Mouse (Mus musculus) inflammation-experienced regulatory T-cells (primary cell): Measurements from ENCODE around the gene Arhgap10. TPM values are rescaled to one million over a fixed set of nuclear protein-coding genes. Genes with fewer than 3 reads are reported as not detected.

ENCODE experiments used
- polyA plus RNA-seq, 2 experiments: library from polyadenylated mRNA; unstranded; fragments of 100-300 nt; shearing (Covaris generic); gene quantifications; one replicate each; pipeline ENCODE4 v1.2.1; 2017

Gene Arhgap10
- polyA plus RNA-seq, result 10 to 100 TPM; 12.8 to 15.1 TPM

GRCm38 (mm10) chr8:77517301-77518200 is at the start of gene Arhgap10:
Gene Arhgap10 (minus strand): TSS chr8:77517953.

GRCm38 (mm10) chr8:77549121-77549706 is 31.5 kb upstream of the Arhgap10 start, which contains the start of gene Prmt9:
Gene Prmt9 (plus strand): TSS chr8:77549397.

Other genes starting within 250 kb of the Arhgap10 start
- gene Prmt9, start 31.4 kb upstream of the Arhgap10 start, polyA plus RNA-seq, result 10 to 100 TPM; 28.0 to 35.7 TPM
- gene Tmem184c, start 92.7 kb upstream of the Arhgap10 start, polyA plus RNA-seq, result 10 to 100 TPM; 26.7 to 30.8 TPM
- gene Ednra, start 206.5 kb upstream of the Arhgap10 start, polyA plus RNA-seq, result under 1 TPM; 0.13 to 0.84 TPM